Mouse (Mus musculus) monocyte, adult 5-6 weeks (primary cell): Measurements from ENCODE around the gene Tmcc3. TPM values are rescaled to one million over a fixed set of nuclear protein-coding genes. Genes with fewer than 3 reads are reported as not detected.

Source experiments
- ATAC-seq: fragments of 153-309, 156-312 bp; replicated peaks from 2 replicates; pipeline ENCODE4 v1.8.0; 2017; ENCODE audit warnings: mild to moderate bottlenecking; ENCODE audit not compliant: low TSS enrichment, insufficient number of reproducible peaks, severe bottlenecking, poor library complexity, low FRiP score
- total RNA-seq: library from RNA; stranded (forward); fragments of 200-1000, 200-491, 200-594 nt; gene quantifications from 3 replicates; pipeline ENCODE4 v1.2.3, GENCODE M21; 2017

The Tmcc3 gene
- total RNA-seq, 1 experiment from 2014 or later = 9.3 TPM

DNA sequence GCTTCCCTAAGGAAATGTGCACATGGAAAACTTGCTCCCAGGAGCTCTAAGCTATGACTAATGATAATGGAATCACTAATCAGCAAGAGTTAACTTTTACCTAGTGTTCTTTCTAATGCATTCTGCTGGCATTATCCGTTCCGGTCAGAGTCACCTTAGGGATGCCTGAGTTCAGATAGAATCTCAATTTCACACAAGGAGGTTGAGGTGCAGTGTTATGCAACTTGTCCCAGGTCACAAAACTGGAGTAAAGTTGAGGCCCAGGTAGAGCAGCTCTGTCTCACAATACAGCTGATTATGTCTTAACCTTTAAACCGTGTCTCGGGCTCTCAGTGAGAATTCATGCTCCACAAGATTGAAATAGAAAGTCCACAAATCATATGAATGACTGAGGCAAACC is 177.8 kb downstream of the Tmcc3 start:
- no peak for ATAC-seq

DNA sequence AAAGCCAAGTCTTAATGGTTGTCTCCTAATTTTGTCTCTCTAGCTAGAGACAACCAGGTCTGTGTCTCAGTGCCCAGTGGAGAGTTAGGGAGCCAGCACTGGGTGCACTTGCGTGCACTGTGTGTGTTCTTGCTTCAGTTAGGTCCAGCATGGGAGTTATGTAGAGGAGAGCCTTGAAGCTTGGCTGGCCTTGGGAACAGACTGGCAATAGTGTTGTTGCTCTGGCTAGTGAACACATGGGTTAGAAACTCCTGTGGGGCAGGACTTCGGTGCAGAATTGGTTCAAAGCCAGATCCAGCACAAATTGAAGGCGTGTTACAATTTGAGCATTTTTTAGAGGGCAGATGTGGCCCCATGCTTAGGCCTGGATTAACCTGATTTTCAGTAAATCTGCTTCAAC is 179.3 kb downstream of the Tmcc3 start:
- ATAC-seq = no peak

DNA sequence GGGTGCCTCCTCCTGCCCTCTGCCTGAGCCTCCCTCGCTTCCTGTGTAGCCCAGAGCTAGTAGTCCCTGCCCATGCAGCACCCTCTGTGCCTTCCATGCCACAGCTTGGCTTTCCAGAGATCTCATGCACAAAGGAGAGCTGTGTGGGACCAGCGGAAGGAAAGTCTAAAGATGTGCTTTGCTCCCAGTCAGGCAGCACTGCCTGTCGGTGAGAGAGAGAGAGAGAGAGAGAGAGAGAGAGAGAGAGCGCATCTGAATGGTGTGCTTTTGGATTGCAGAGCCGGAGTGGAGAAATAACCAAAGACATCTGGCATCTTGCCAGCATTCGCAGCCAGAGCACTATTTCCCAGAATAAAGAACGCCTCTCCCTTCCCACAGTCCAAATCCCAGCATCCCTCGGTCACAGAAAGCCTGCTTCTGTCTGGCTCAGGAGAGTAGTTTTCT is 182.7 kb downstream of the Tmcc3 start:
- 0 out of 2 replicates have a peak, but pooled peaks have one; percentile 18 for ATAC-seq

DNA sequence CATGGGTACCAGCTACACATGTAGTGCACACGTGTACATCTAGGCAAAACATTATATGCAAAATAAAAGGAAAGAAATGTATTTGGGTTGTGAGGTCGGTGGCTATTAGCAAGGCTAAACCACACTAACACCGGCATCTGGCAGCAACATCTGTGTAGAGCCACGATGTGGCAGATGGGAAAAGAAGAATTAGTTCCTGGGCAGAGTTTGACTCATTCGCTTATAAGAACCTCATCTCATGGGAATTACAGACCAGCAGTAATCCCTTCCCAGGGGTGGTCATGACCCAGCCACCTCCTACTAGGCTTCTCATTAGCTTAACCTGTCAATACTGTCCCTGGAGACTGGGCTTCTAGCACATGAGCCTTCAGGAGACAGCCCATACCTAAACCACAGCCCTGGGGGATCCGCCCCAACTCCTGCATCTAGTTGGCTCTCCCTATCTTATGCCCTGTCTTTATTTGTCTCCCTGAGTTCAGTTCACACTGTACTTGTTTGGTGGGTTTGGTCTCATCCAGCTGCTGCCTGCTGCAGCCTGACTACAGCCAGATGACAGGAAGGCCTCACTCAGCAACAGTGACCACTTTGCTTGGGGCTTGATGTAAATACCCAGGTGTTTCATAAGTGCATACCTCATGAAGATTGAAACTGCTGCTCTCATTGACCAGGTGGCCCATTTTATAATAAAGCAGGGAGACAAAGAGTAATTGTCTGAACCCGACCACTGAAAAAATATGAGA is 183.9 kb downstream of the Tmcc3 start:
- no peak for ATAC-seq

DNA sequence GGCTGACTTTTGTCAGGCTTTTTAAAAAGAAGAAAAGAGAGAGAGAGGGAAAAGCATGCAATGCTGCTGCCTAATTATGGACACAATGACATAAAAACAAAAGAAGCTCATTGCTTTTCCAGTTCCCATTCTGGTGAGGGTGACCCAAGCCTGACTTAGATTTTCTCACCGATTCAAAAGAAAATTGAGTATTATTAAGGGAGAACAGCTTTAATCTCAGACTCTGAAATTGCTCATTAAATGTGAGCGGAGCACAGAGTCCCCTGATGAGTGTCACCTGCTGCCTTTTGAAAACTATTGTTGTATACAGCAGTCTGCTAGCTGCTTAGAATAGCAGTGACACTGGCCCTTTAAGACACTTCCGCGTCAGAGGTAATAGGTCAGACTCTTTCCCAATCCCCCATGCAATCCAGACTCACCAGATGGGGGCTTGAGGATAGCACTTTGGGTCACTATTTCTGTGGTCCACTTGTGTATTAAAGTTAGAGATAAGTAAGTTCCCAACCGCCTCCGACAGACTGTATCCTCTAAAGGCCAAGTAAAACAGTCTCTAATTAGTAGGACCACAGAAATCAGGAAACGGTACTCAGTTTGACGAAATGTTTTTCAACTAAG is 185.2 kb downstream of the Tmcc3 start:
- no peak for ATAC-seq

DNA sequence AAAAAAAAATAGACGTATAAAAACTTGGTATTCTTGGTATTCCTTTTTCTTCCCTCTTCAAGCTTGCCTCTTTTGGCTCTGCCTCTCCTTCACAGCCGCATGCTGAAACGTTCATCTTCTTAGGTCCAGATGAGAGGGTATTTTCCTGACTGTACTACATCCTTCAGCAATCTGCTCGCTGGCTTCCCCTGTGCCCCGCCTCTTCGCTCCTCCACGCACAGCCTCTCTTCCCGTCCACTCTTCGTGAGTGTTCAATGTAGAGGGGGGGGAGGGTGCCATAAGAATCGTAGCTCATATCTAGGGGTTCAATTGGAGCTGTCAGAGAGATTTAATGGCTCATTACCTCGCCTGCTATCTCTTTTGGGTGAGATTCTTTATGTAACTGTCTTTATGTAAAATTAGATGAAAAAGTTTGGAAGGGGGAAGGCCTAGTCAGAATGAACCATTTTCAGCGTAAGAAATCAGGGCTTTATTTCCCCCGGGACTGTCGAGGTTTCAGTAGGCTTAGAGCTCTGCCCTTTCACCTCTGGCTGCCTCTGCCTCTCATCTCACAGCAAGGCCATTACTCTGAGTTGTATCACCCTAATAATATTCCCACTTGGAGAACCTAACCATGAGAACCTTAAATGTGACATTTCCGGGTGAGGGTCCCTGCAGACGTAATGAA is 188.6 kb downstream of the Tmcc3 start:
- ATAC-seq = no peak

DNA sequence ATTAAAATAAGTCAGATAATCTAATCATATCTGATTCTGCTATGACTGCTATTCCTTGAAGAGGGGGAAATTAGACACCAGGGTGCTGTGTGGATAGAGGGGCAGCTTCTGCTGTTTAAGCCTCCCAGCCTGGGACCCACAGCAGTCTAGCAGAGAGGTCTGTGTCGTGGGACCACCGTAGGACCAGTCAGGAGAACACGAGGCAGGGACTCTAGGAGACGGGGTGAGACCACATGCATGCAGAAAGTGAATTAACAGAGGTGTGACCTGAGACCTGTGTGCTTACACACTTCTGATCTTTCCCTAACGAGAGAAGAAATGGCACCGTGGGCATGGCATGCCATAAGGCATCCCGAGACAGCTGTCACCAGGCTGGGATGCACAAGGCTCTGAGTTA is 189.1 kb downstream of the Tmcc3 start:
- no peak; the same call in 1 of the 2 replicates for ATAC-seq

DNA sequence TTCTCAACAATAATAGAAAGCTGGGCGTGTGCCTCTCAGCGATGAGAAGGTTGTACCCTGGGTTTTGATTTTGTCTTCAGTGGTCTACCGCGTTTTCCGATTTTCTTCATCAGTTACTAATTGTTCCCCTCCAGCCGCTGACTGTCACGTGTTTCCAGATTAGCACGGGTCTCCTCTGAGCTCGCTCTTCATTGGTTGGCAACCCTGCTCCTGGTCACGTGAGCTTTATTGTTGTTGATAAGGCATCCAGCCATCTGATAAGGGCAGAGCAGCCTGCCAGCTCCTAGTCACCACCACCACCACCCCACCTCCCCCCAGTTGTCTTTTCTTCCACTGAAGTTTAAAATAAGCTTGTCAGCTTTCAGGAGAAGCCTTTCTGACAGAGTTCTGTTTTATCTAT is 190.0 kb downstream of the Tmcc3 start:
- no peak for ATAC-seq

DNA sequence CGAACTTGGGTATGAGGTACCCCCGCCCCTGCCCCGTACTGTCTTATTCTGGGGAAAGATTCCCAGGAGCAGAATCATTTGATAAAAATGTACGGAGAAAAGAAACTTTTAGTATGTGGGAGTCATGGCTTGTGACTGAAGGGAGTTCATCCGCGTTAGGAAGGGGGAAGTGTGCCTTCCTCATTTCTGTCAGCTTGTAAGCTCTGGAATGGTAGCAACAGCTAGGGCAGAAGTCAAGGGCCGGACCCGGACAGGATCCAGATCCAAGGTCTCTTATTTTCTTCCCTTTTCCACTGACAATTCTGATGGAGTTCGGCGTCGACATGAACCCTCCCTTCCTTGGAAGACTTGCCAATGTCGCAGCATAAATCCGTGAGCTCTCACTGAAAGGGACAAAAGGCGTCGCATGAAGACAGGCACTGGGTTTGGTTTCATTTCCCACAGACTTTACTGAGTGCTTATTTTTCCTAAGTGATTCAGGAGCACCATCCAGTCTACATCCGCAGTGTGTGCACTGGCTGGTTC is 193.6 kb downstream of the Tmcc3 start:
- peak; percentile 76 for ATAC-seq

DNA sequence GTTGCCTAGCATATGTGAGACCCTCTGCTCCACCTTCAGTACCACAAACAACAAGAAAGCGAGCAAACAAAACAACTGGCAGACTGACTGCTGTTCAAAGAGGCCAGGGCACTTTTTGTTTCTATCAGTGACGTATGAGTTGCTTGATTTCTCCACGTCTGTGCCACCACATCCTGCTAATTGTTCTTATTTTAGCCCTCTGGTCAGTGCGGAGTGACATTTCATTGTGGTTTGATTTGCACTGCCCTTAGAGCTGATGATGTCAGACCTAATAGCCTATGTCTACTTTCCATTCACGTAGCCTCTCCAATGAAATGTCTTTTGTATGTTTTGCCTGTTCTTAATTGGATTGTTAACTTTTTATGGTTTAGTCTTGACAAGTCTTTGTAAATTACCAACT is 197.1 kb downstream of the Tmcc3 start:
- ATAC-seq = peak; percentile 92

DNA sequence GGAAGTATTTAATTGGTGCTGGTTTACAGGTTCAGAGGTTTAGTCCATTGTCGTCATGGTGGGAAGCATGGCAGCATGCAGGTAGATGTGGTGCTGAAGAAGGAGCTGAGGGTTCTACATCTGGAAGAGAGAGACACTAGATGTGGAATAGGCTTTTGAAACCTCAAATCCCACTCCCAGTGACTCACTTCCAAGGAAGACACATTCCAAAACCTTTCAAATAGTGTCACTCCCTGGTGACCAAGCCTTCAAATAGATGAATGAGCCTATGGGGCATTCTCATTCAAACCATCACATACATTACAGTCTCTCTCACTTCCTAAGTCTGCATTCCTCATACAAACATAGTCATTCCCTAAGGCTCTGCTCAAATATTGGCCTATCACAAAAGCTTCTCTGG is 201.0 kb downstream of the Tmcc3 start:
- ATAC-seq = no peak

DNA sequence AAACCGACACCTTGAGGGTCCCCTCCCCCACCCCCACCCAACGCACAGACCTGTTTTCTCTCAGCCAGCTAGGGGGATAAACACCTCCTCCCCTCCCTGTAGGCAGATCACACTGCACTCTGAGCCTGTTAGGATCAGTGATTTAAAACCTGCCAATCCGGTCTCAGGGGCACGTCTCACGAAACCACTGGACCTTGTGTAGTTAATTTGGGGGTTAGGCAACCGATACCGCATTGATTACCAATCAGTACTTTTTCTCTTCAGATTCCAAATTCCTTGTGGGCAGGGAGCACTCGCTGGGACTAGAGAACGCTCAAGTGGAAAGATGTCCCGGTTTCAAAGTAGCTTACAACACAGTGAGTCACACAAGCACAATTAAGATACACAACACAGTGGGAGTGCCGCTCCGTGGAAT is 202.3 kb downstream of the Tmcc3 start:
- no peak for ATAC-seq

DNA sequence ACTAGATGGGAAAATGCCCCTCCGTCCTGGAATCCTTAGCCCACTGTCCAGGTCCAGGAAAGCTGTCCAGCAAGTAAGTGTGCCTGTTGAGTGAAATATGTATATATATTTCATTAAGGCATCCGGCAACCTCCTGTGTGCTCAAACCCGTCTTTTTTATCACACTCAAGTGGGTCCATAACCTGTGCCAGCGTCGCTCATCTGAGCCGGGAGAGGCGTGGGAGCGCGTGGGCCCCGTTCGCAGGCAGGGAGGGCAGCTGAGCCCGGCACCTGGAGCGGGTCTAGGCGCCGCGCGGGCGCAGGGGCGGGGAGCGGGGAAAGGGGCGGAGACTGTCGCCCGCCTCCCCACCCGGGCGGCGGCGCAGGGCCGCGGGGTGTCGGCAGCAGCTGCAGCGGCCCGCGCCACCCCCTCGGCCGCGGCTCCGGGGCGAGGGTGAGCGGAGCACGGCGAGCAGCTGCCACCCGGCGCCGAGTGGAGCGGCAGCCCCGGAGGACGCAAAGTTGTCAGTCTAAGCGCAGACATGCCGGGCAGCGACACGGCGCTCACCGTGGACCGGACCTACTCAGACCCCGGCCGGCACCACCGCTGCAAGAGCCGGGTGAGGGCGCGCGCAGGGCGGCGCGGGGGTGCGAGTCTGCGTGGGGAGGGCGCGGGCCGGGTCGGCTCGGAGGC is 202.9 kb downstream of the Tmcc3 start:
- no peak; the same call in 1 of the 2 replicates for ATAC-seq

DNA sequence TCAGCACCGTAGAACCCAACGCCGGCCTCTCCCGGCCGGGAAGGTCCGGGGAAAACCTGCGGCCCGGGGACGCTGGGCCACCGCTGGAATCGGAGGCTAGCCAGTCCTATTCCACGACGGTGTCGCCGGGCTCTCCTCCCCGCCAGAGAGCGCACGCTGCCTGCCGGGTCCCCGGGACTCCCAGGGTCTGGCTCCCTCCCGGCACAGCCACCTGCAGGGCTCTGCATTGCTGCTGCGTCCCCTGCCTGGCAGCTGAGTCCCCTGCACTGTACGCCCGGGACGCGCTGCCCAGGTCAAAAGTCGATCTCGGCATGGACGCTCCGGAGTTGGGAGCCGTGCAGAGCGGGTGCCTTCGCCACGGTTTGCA is 203.4 kb downstream of the Tmcc3 start:
- peak; percentile 49; the same call in 1 of the 2 replicates for ATAC-seq

DNA sequence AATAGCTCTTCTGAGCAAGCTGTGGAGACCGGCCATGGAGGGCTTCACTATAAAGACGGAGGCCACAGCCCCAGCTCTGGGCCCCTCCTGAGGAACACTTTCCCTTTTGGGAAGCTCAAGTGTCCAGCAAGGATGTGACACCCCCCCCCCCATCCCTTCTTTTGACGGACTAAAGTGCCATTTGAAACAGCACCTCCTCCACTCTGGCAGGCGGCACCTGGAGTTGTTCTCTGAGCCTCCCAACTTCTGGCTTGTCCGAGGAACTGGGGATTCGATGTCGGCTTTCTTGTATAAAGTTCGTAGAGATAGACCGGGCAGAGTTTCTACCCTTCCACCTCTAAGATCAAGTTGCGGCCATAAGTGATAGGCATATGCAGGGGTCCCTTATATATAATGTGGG is 203.8 kb downstream of the Tmcc3 start:
- ATAC-seq = no peak

DNA sequence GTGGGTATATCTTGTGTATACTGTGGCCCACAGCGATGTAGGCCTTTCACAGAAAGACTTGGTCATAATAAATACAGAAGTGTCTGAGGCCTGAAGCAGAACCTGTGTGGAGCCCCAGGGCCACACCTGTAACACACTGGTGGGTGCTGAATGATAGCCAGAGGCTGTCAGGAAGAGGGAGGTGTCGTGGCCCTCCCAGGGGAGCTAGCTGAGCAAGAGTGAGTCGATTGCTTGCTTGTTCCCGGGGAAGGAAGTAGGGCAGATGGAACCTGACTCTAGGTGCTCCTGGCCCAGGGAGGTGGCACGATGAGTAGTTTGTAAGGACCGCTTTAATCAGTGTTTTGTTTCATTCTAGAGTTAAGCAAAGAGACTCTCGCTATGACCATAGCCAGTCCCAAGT is 208.1 kb downstream of the Tmcc3 start:
- no peak for ATAC-seq

DNA sequence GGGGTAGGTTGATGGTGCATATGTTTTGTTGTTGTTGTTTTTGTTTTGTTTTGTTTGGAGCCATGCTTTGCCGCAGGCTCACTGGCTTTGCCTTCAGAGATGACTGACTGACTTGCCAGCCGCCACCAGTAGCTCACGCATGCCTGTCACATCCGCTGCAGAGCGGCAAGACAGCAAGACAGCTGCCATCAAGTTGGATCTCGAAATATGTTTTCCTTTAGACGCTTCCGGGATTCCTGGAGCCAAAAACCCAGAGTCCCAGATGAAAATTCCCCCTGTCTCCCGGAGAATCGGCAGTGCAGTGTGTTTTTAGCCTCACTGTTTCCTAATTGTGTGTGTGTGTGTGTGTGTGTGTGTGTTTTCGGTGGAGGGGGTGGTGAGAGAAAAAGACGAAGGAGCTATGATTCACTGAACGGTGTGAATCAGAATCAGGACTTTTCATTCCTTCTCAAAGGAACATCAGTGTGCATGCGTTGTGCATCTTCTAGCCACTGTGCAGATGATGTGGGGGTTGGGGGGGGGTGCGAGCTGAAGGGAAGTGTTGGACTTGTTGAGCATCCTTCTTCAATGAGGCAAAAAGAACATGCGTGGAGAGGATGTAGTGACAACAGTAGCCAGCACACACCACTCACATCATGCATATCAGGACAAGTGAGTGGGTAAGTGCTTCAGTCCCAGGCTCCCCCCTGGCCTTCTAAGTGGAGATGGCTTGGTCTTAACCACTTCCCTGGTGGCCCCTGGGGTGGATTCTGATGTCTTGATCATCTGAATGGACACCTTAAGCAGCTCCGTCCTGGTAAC is 208.8 kb downstream of the Tmcc3 start:
- ATAC-seq = no peak

DNA sequence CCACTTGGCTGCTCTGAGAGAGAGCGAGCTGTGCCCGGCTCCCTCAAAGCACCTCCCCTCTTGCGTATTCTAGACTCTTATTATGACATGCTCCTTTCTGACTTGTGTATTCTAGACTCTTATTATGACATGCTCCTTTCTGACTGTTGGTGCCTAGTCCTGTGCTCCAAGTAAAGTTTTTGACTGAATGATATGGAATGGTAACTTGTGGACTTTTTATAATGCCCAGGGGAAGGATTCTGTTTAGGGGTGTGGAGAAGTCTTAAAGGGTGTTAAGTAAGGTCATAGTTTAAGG is 209.3 kb downstream of the Tmcc3 start:
- no peak for ATAC-seq

DNA sequence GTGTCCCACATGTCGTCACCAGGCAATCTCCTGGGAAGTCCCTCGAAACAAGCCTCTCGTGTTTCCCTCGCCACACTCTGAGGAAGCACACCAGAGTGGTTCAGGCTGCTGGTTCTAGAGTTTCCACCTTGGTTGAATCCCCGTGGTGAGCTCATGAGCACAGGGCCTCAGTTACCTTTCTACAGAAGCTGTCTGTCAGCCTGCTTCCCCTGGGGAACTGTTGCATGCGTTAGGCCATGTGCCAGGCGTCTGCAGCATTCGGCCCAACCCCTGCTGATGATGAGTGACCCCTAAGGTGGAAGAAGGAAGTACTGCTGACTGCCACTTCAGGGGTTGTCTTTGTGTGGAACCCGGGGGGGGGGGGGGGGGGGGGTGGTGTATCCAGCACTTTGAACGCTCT is 210.0 kb downstream of the Tmcc3 start:
- no peak for ATAC-seq
